Mouse (Mus musculus) brain, adult 2 months (tissue): ENCODE data around the gene Fam189b.

ENCODE experiments used
- DNase-seq: peaks from one replicate; pipeline ENCODE4 v3.0.0; 2011; ENCODE audit warnings: low read depth, low spot score

Fam189b gene

GRCm38 (mm10) chr3:89165268-89165870 is 17.6 kb upstream of the Fam189b start:
- DNase-seq, result no peak

GRCm38 (mm10) chr3:89166945-89167344 is 16.0 kb upstream of the Fam189b start:
- DNase-seq, result no peak

DNA sequence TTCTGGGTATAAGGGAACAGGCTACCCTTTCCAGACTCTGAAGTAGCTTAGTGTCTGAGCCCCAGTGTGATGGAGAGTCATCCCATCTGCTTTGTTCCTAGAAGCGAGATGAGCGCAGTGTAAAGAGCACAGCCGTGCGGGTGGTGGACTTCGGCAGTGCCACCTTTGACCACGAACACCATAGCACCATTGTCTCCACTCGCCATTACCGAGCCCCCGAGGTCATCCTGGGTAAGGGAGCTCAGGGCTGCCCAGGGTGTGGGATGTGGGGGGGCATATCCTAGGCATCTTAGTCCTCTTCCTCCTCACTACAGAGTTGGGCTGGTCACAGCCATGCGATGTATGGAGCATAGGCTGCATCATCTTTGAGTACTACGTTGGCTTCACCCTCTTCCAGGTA is 8.1 kb upstream of the Fam189b start:
- no peak for DNase-seq

- no peak for DNase-seq
Measured at GRCm38 (mm10) chr3:89175544-89175943, 7.4 kb upstream of the Fam189b start.

GRCm38 (mm10) chr3:89176421-89176820 is 6.5 kb upstream of the Fam189b start:
- DNase-seq, result no peak

- peak; percentile 99 for DNase-seq
Measured at GRCm38 (mm10) chr3:89177242-89178106, 5.5 kb upstream of the Fam189b start, which contains the start of gene Scamp3. TSS of gene Scamp3 (plus strand) at chr3:89177473.

GRCm38 (mm10) chr3:89178107-89178385 is 4.9 kb upstream of the Fam189b start:
- no peak for DNase-seq

GRCm38 (mm10) chr3:89179056-89179455 is 3.9 kb upstream of the Fam189b start:
- DNase-seq, result no peak

- DNase-seq, result no peak
Measured at GRCm38 (mm10) chr3:89181749-89182500, 1.0 kb upstream of the Fam189b start.

DNA sequence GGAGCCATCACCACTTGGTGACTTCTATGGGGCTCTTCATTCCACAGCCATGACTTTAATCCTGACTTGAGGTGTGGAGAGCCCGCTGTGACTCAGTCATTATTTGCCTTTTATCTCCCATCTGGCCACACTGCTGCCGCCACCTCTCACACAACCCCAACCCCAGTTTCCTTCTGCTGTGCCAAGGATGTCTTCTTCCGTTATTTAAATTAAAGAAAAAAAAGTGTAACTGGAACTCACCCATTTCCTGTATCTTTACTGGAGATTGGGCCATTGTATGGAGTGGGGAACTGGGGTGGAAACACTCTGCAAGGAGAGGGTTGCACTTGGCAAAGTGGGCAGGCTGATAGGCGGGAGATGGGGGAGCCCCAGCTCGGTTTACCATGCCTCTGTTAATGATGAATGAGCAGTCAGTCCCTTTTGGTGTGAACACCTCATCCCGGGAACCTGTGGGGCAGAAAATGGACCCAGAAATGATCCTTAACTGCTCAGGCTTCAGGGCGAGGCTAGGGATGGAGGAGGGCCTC is 349 bp upstream of the Fam189b start:
- no peak for DNase-seq

DNA sequence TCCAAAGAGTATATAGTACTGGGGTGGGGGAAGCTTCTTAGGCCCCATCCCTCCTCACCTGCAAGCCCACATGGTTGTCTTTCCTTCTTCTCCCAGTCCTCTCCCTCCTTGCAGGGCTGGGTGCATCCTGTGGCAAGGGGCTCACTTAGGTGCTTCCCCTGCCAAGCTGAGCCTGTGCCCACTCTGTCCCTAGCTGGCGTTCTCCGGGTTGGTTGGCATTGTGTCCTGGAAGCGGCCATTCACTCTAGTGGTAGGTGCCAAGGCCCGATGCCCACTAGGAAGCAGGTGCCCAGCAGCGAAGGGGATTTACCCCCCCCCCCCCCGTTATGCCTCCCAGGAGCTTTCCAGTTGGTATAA is 994 bp downstream of the Fam189b start:
- DNase-seq, result peak; percentile 39

- no peak for DNase-seq
Measured at GRCm38 (mm10) chr3:89187197-89187596, 4.3 kb downstream of the Fam189b start.

GRCm38 (mm10) chr3:89187690-89188477 is 4.9 kb downstream of the Fam189b start:
- DNase-seq, result no peak

GRCm38 (mm10) chr3:89188478-89188875 is 5.5 kb downstream of the Fam189b start:
- DNase-seq, result peak; percentile 29

GRCm38 (mm10) chr3:89190436-89190835 is 7.5 kb downstream of the Fam189b start:
- no peak for DNase-seq

GRCm38 (mm10) chr3:89193351-89193750 is 10.4 kb downstream of the Fam189b start:
- no peak for DNase-seq

GRCm38 (mm10) chr3:89193853-89194252 is 10.9 kb downstream of the Fam189b start:
- peak; percentile 33 for DNase-seq

DNA sequence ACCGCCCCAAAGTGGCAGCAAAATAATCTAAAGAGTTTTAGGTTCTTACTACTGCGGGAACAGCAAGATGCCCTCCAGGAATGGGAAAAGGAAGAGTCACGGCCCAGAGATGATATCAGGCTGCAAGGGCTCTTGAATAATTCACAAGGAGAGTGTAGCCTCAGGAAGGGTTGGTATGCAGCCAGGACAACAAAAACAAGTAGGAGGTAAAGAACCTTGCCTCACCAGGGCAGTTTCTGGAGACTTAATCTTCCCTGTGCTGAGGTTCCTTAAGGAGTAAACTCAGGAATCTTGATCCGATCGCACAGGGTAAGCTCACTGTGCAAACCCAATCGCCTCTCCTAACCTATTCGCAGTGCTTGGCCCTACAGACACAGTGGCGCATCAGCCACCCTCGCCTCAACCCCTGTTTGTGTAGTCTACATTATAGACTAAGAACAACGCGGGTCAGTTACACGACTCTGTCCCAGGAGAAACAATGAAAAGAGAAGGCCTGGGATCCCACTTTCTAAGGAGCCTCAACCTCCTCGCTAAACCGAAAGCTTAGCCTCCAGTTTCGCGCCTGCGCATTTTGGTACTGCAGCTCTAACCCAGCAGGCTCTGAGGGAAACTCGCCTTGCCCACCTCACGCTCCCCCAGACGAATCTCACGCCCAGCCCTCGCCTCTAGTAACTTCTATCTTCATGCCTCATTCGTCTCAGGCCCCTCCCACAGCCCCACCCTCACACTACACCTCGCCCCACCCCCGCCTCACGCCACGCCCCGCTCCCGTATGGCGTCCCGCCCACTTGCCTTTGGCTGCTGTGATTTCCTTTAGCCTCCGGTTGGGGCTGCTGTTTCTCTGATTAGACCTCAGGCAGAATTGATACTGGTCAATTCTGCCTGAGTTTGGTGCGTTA is 13.3 kb downstream of the Fam189b start:
- DNase-seq, result peak; percentile 95

- no peak for DNase-seq
Measured at GRCm38 (mm10) chr3:89199839-89200238, 16.9 kb downstream of the Fam189b start.
